In genomic region chr12:78947661-78948060, GRCm38 (mm10) we compare ENCODE assay signal across 20 mouse cellular contexts. TPM values are rescaled to one million over a fixed set of nuclear protein-coding genes. Genes with fewer than 3 reads are reported as not detected.
A peak's percentile ranks its signal among the peaks of the same experiment; 100 is the strongest.
DNase-seq lines count a peak whose midpoint lies in the region; ATAC-seq and TF ChIP-seq lines count a peak whose summit lies in the region.
"Had no signal": no experiment of that assay in that cellular context is flagged by ENCODE, and none has a peak within 500 bp of the region (broad histone marks: within the 10 kb centered on the region; RNA-seq: fewer than 3 reads in every experiment).

No protein-coding gene starts in this region.

- no peak for ATAC-seq in erythroid progenitor cell, adult 5-6 weeks (replicated peaks; ENCODE audit: low FRiP score, poor library complexity, severe bottlenecking)
- ATAC-seq: forebrain, embryonic 13.5 days; forebrain, embryonic 15.5 days had no signal

- 58% methylated on average over 5 of the region's 5 CpGs for WGBS in lung, adult 2 months

- no peaks in the 10 kb centered on the region for H3K4me1 ChIP-seq in lung, adult 2 months (ENCODE audit: control insufficient read depth, insufficient read depth, low read length)
- H3K4me1 ChIP-seq: embryonic facial prominence, embryonic 13.5 days; embryonic facial prominence, embryonic 15.5 days; forebrain, embryonic 13.5 days; forebrain, embryonic 15.5 days had no signal

- DNase-seq in gastrocnemius, adult 18-20 months (ENCODE audit: low spot score) = peak; percentile 71
- no peak for DNase-seq in gastrocnemius, postnatal 4 days (ENCODE audit: low spot score in 2 of 2)
- DNase-seq in heart, adult 11 months = peak; percentile 88
- DNase-seq in heart, postnatal 10 days = no peak
- DNase-seq in gastrocnemius, postnatal 14 days = peak; percentile 36
- DNase-seq in skeletal muscle tissue, adult 2 months (ENCODE audit: low read depth, low spot score) = peak; percentile 74
- no peak for DNase-seq in lung, adult 2 months
- DNase-seq: adrenal gland, adult 2 months; adrenal gland, postnatal 10 days; adrenal gland, postnatal 25 days; cerebellum, adult 11 months; cerebellum, adult 9-11 months; forebrain, postnatal 0 days had no signal

- H3K4me3 ChIP-seq in lung, adult 2 months (replicated peaks; ENCODE audit: extremely low read depth, low read depth, low read length) = no peak overlapping the region
- H3K4me3 ChIP-seq: embryonic facial prominence, embryonic 13.5 days; embryonic facial prominence, embryonic 15.5 days; erythroblast, embryonic 14.5 days; forebrain, embryonic 13.5 days; forebrain, embryonic 15.5 days had no signal

- TF ChIP-seq POLR2A in lung, adult 2 months (IDR thresholded peaks at IDR 0.05; ENCODE audit: borderline replicate concordance, extremely low read depth, low read depth, low read length) = no peak

- intact Hi-C loops in heart, postnatal 10 days (cut with DNase I) = no loop called here
- intact Hi-C loops in gastrocnemius, postnatal 14 days (cut with DNase I; ENCODE audit: low total_unique reads) = no loop called here

- no peak for TF ChIP-seq CTCF in lung, adult 2 months (IDR thresholded peaks at IDR 0.05; ENCODE audit: insufficient read depth, low read length)

RNA-seq across cellular contexts. Expression of gene Plek2, which starts 40.9 kb away (rescaled TPM):
- under 1 TPM in 1 of 2 experiments, not detected in 1; 0.14 TPM for total RNA-seq in gastrocnemius, adult 18-20 months (2021)
- total RNA-seq in gastrocnemius, postnatal 4 days (2021) = under 1 TPM in 1 of 2 experiments, not detected in 1; 0.29 TPM
- total RNA-seq in heart, postnatal 10 days (2021) = under 1 TPM; 0.32 to 0.86 TPM
- under 1 TPM in 1 of 2 experiments, not detected in 1; 0.13 TPM for total RNA-seq in gastrocnemius, postnatal 14 days (2021)
- 0.35 and 1.4 TPM in 2 replicates for polyA plus RNA-seq in lung, adult 2 months (2012; rRNA removed)
- total RNA-seq in erythroid progenitor cell, adult 5-6 weeks (2015; ENCODE audit: low replicate concordance) = 46.5 and 60.9 TPM in 2 replicates
- total RNA-seq in erythroid progenitor cell, adult 5-6 weeks (2017; ENCODE audit: low replicate concordance) = 28.4 and 37.2 TPM in 2 replicates
- total RNA-seq: adrenal gland, postnatal 25 days; common myeloid progenitor, adult 5-6 weeks had no signal
- polyA plus RNA-seq: adrenal gland, adult 2 months had no signal

RNA-seq across cellular contexts. Expression of gene Tmem229b, which starts 59.8 kb away (rescaled TPM):
- 1 to 10 TPM; 2.5 to 5.5 TPM for total RNA-seq in gastrocnemius, adult 18-20 months (2021)
- 1 to 10 TPM; 7.7 to 8.0 TPM for total RNA-seq in gastrocnemius, postnatal 4 days (2021)
- 1 to 10 TPM; 3.4 to 6.7 TPM for total RNA-seq in heart, postnatal 10 days (2021)
- total RNA-seq in gastrocnemius, postnatal 14 days (2021) = 10 to 100 TPM; 11.8 to 16.7 TPM
- polyA plus RNA-seq in lung, adult 2 months (2012; rRNA removed) = 15.4 and 18.6 TPM in 2 replicates
- 10.1 and 13.0 TPM in 2 replicates for total RNA-seq in erythroid progenitor cell, adult 5-6 weeks (2015; ENCODE audit: low replicate concordance)
- 3.9 and 4.5 TPM in 2 replicates for total RNA-seq in erythroid progenitor cell, adult 5-6 weeks (2017; ENCODE audit: low replicate concordance)

Comparison
In these comparisons a context has a peak if more than half of its experiments do, and no peak if none do; other contexts are left out.
1. DNase-seq: peak in gastrocnemius, adult 18-20 months (single experiment), heart, adult 11 months (single experiment), gastrocnemius, postnatal 14 days (single experiment) and skeletal muscle tissue, adult 2 months (single experiment); none in gastrocnemius, postnatal 4 days (0 of 2), heart, postnatal 10 days (0 of 2) and lung, adult 2 months (single experiment).
2. RNA of gene Plek2, which starts 40.9 kb away (total RNA-seq): 28.4 to 60.9 TPM in erythroid progenitor cell, adult 5-6 weeks; 0.32 to 0.86 TPM in heart, postnatal 10 days, 0.29 TPM in gastrocnemius, postnatal 4 days, 0.14 TPM in gastrocnemius, adult 18-20 months and 0.13 TPM in gastrocnemius, postnatal 14 days; every median in the first group is over 10 times any median in the second.